Mouse (Mus musculus) erythroblast, embryonic 14.5 days (primary cell): ENCODE measurements around the gene Cdk17. TPM values are rescaled to one million over a fixed set of nuclear protein-coding genes. Genes with fewer than 3 reads are reported as not detected.
"Not testable (repeated sequence)": the region's sequence is repeated elsewhere in the genome, so short reads cannot be mapped to it uniquely, and the experiment has no call there.

Experiments used
- H3K27me3 ChIP-seq: 2 replicates; pipeline ENCODE4 v1.6.1; 2012; ENCODE audit warnings: inconsistent platforms; ENCODE audit not compliant: control insufficient read depth
- H3K36me3 ChIP-seq: 2 replicates; pipeline ENCODE4 v1.6.1; 2012; ENCODE audit warnings: mild to moderate bottlenecking, inconsistent platforms; ENCODE audit not compliant: control insufficient read depth
- H3K4me1 ChIP-seq: 2 replicates; pipeline ENCODE4 v1.6.1; 2012; ENCODE audit warnings: inconsistent platforms; ENCODE audit not compliant: control insufficient read depth
- H3K4me3 ChIP-seq: replicated peaks from 2 replicates; pipeline ENCODE3; 2012; ENCODE audit warnings: moderate library complexity, mild to moderate bottlenecking, inconsistent platforms
- H3K9me3 ChIP-seq: 2 replicates; pipeline ENCODE4 v1.6.1; 2012; ENCODE audit warnings: low read length, inconsistent platforms, mixed read lengths; ENCODE audit not compliant: control insufficient read depth
- GATA1 ChIP-seq: IDR thresholded peaks from 2 replicates; pipeline ENCODE4 v1.6.1; 2012; ENCODE audit warnings: low read length, inconsistent platforms, mixed read lengths
- TAL1 ChIP-seq: IDR thresholded peaks from 3 replicates; pipeline ENCODE4 v1.6.1; 2012; ENCODE audit warnings: low read length, inconsistent platforms, mixed read lengths
- polyA plus RNA-seq: library from polyadenylated mRNA; stranded (reverse); fragments of >175 nt; gene quantifications from 2 replicates; pipeline ENCODE4 v1.2.3, GENCODE M21; 2012

Gene Cdk17
- polyA plus RNA-seq, 1 experiment: 0.41 TPM

DNA sequence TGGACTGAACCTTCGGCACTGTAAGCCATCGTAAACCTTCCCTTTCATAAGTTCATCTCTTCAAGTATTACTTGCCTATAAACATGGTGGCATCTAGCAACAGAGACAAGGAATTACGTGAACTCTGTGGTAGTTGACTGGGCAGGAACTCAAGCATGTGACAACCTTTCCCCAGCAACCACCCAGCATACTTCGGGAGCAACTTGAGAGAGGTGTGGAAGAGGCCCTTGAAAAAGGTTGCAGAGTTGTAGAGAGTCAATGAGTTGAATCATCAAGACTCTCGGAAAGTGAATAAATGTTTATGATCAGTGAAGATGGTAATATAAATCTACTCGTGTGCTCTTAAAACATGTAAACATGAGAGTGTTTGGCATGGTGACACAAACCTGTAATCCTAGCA, 13.0 kb upstream of the Cdk17 start:
- H3K9me3 ChIP-seq: no peaks in the 10 kb centered on the region
- peaks cover 38% of the 10 kb centered on the region for H3K4me1 ChIP-seq
- TF ChIP-seq TAL1 (no peak), GATA1 (no peak)
- H3K27me3 ChIP-seq: no peaks in the 10 kb centered on the region
- H3K4me3 ChIP-seq: no peak overlapping the region
- peaks cover 2% of the 10 kb centered on the region; the same call in 1 of the 2 replicates for H3K36me3 ChIP-seq

DNA sequence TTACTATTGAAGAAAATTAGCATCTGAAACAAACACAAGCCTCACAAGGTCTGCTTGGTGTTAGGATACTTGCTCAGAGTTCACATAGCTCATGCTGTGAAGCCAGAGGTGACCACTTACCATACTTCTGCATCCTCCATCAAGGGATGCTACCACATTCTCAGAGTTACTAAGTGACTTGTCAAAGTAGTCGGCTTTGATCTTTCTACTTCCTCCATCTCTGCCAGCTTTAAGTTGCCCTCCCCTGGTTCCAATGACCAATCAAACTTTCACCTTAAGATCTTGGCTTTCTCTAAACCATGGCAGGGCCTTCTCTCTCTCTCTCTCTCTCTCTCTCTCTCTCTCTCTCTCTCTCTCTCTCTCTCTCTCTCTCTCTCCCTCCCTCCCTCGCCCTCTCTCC, 11.1 kb upstream of the Cdk17 start:
- Histone ChIP-seq H3K4me3 (no peak overlapping the region), H3K27me3 (no peaks in the 10 kb centered on the region), H3K9me3 (no peaks in the 10 kb centered on the region), H3K36me3 (peaks cover 2% of the 10 kb centered on the region; the same call in 1 of the 2 replicates), H3K4me1 (peaks cover 30% of the 10 kb centered on the region)
- TF ChIP-seq GATA1 (no peak), TAL1 (no peak)

DNA sequence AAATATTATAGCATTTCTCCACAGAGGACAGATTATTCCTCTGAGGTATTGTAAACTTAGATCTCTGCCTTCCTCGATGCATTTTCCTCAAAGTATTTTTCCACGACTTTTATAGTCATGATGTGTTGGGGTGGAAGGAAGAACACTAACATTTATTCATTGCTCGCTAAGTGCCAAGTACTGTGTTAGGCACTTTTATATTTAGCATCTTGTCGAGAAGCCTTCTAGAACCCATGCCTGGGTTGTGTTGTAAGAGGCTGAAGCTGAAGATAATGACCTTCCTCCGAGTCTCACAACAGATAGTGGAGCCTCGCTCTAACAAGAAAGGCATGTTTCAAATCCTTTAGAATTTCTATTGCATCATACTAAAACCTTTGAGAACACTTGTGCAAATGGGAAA, 8.9 kb upstream of the Cdk17 start:
- H3K36me3 ChIP-seq: peaks cover 2% of the 10 kb centered on the region; the same call in 1 of the 2 replicates
- H3K9me3 ChIP-seq: no peaks in the 10 kb centered on the region
- TF ChIP-seq GATA1: no peak
- no peak overlapping the region for H3K4me3 ChIP-seq
- H3K27me3 ChIP-seq: no peaks in the 10 kb centered on the region
- H3K4me1 ChIP-seq: peaks cover 12% of the 10 kb centered on the region

GRCm38 (mm10) chr10:93152698-93153097, 8.0 kb upstream of the Cdk17 start:
- no peak for TF ChIP-seq TAL1
- no peak for TF ChIP-seq GATA1
- Histone ChIP-seq H3K36me3 (no peaks in the 10 kb centered on the region), H3K27me3 (no peaks in the 10 kb centered on the region), H3K4me1 (peaks cover 10% of the 10 kb centered on the region), H3K4me3 (no peak overlapping the region), H3K9me3 (no peaks in the 10 kb centered on the region)

- H3K36me3 ChIP-seq, H3K4me3 ChIP-seq, H3K9me3 ChIP-seq, H3K27me3 ChIP-seq: not testable (repeated sequence)
- H3K4me1 ChIP-seq: peaks cover 10% of the 10 kb centered on the region
Observed at GRCm38 (mm10) chr10:93153404-93153803, 7.3 kb upstream of the Cdk17 start.

DNA sequence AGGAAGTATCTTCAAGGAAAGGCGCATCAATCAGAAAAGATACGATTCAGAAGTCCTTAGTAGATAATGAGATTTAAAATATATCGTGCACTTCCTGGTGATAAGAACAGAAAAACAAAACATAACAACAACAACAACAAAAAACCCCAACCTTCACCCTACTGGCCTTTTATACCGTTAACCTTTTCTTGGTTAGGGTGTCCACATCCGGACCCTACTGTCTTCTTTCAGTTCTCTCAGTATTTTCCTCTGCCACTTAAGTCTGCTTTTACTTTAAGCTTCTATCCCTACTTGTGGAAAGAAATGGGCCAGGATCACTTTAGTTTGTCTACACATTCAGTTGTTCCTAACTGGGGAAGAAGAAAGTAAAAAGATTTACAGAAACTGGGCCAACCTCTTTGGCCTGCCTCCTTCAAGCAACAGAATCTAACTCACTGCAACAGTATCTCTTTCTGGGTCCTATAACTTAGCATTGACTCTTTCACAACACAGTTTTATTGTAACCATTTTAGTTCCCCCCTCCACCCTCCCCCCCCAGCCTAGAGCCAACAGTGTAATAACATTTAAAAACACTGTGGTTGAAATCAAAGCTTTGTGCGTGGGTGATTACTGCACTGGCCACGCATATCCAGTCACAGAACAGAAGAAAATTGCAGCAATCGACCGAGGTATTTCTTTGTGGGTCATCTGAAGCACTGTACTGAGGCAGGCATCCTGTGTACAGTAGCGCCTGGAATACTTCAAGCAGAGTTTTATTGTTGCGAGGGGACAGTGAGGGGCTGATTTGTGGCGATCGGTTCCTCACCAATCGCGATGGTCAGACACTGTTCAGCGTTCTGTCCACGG, 801 bp upstream of the Cdk17 start:
- Histone ChIP-seq H3K27me3 (no peaks in the 10 kb centered on the region), H3K4me1 (peaks cover 41% of the 10 kb centered on the region), H3K9me3 (no peaks in the 10 kb centered on the region), H3K36me3 (peaks cover 6% of the 10 kb centered on the region), H3K4me3 (peak overlapping the region; percentile 97)
- TF ChIP-seq TAL1 (no peak), GATA1 (no peak)

- peaks cover 6% of the 10 kb centered on the region for H3K36me3 ChIP-seq
- H3K4me1 ChIP-seq: peaks cover 47% of the 10 kb centered on the region
- TF ChIP-seq TAL1: no peak
- TF ChIP-seq GATA1: no peak
- peak overlapping the region; percentile 97 for H3K4me3 ChIP-seq
- no peaks in the 10 kb centered on the region for H3K27me3 ChIP-seq
- no peaks in the 10 kb centered on the region for H3K9me3 ChIP-seq
Observed at GRCm38 (mm10) chr10:93160497-93160806, 223 bp upstream of the Cdk17 start.

GRCm38 (mm10) chr10:93161511-93162275, 1.0 kb downstream of the Cdk17 start:
- Histone ChIP-seq H3K4me3 (peak overlapping the region; percentile 97), H3K4me1 (peaks cover 59% of the 10 kb centered on the region), H3K36me3 (peaks cover 6% of the 10 kb centered on the region), H3K27me3 (no peaks in the 10 kb centered on the region), H3K9me3 (no peaks in the 10 kb centered on the region)
- TF ChIP-seq TAL1 (no peak), GATA1 (no peak)

DNA sequence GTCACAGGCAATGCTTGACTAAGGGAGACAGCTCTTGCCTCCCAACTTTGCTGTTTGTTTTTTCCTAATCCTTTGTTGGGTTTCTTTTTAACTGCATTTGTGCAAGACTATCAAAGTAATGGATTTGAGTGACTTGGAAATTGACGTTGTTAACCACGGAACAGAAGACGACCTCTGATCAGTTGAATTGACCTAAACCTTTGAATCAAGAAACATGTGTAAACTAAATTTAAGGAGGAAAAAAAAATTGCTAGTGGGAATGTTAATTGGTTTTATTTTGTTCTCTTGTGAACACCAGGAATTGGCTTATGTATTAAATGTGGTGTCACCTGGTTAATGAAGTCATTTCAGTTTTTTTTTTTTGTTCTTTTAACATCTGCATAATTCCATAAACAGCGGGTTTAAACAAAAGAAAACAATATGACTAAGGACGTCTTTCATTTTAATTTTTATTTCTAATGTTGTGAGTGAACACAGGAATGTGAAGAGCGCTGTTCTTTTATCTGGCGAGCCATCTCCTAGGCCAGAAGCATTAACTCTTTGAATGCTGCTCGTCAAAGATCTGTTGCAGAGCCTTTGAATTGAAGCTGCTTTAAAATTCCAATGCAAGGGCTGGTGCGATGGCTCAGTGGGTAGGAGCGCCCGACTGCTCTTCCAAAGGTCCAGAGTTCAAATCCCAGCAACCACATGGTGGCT, 1.7 kb downstream of the Cdk17 start:
- no peaks in the 10 kb centered on the region for H3K9me3 ChIP-seq
- peaks cover 63% of the 10 kb centered on the region for H3K4me1 ChIP-seq
- H3K4me3 ChIP-seq: peak overlapping the region; percentile 97
- H3K27me3 ChIP-seq: no peaks in the 10 kb centered on the region
- peaks cover 6% of the 10 kb centered on the region for H3K36me3 ChIP-seq
- TF ChIP-seq TAL1 (no peak), GATA1 (peak; percentile 82)
